Mouse (Mus musculus): Measurements from ENCODE around the gene 4921504E06Rik. TPM values are rescaled to one million over a fixed set of nuclear protein-coding genes. Genes with fewer than 3 reads are reported as not detected.

Gene 4921504E06Rik
- polyA plus RNA-seq, 1 experiment from 2014 or later = not detected

GRCm38 (mm10) chr2:19511032-19511431 is 42.7 kb downstream of the 4921504E06Rik start:
- ChIA-PET CTCF (interaction anchor here (2.1 kb wide), 1 partner anchor 96 kb away, joined by 10 read pairs; no protein-coding TSS in a partner anchor), POLR2A (no interaction called here)
- no peak for DNase-seq (ENCODE audit: low read depth, low spot score)
- H3K27me3 ChIP-seq = peaks cover 66% of the 10 kb centered on the region
- TF ChIP-seq CTCF (IDR thresholded peaks at IDR 0.05) = no peak
- in situ Hi-C loops (cut with MboI; ENCODE audit: low pct_unique_long_range_greater_than_20kb) = no loop called here
- no peak for ATAC-seq

DNA sequence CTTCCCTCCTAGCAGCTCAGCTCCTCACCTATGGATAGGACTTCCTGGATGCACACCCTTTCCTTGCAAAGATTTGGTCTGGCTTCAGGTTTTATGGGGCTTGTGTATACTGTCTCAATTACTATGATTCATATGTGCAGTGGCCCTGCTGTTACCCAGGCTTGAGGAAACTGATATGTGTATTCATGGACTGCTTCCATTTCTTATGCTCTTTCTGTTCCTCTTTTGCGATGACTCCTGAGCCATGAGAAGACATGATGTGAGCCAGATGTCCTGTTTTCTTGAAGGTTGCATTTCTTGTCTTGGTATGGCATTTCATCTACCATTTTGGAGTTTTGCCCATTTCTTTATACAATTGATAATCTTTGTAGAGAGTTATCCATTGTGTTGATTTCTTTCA is 48.0 kb downstream of the 4921504E06Rik start:
- ChIA-PET CTCF (no interaction called here), POLR2A (no interaction called here)
- ATAC-seq (no peak), DNase-seq (ENCODE audit: low read depth, low spot score) (no peak)
- no peak for TF ChIP-seq CTCF (IDR thresholded peaks at IDR 0.05)
- in situ Hi-C loops (cut with MboI; ENCODE audit: low pct_unique_long_range_greater_than_20kb) = no loop called here
- H3K27me3 ChIP-seq = peaks cover 27% of the 10 kb centered on the region

DNA sequence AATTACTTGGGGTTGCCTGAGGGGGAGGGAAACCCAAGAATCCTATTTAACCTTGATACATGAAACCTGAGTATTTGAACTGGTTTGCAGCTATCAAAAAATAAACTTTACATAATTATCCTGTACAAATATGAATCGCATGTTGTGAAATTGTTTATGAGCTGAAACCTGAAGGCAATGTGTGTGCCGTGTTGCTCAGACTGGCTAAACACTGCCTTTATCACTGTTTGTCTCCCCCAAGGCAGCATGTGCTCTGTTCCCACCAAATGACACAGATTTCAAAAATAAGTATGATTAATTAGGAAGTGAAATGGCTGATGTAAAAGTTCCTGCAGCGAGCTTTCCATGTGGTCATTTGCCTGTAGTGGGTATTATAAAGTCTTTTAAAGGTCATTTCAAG is 63.5 kb downstream of the 4921504E06Rik start:
- ATAC-seq (no peak), DNase-seq (ENCODE audit: low read depth, low spot score) (no peak)
- CTCF ChIA-PET = interaction anchor here (1.1 kb wide), 1 partner anchor 75 kb away, joined by 6 read pairs; no protein-coding TSS in a partner anchor
- TF ChIP-seq CTCF (IDR thresholded peaks at IDR 0.05) = no peak
- in situ Hi-C loops (cut with MboI; ENCODE audit: low pct_unique_long_range_greater_than_20kb) = no loop called here
- POLR2A ChIA-PET = no interaction called here
- peaks cover 30% of the 10 kb centered on the region for H3K27me3 ChIP-seq

GRCm38 (mm10) chr2:19461940-19462339 is 91.8 kb downstream of the 4921504E06Rik start:
- in situ Hi-C loops (cut with MboI; ENCODE audit: low pct_unique_long_range_greater_than_20kb) = no loop called here
- POLR2A ChIA-PET = no interaction called here
- CTCF ChIA-PET = no interaction called here
- no peak for ATAC-seq
- H3K27me3 ChIP-seq = peaks cover 64% of the 10 kb centered on the region
- DNase-seq (ENCODE audit: low read depth, low spot score) = no peak
- no peak for TF ChIP-seq CTCF (IDR thresholded peaks at IDR 0.05)

DNA sequence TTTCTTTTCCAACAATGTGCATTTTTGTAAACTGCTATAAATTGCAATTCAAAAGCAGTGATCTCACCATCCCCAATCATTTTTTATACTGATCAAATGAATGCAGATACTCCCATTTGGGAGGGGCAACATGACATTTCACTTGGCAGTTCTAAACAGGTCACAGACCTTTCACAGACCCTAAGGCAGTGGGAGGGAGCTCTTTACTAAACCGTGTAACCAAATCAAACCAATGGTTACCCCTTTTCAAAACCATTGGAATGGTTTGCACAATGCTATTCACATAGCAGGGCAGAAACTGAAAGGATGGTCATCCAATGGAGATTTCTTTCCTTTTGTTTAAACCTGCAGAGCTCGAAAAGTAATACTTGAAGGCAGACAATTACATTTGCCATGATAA is 94.9 kb downstream of the 4921504E06Rik start:
- ChIA-PET POLR2A (no interaction called here), CTCF (no interaction called here)
- ATAC-seq = no peak
- no peak for DNase-seq (ENCODE audit: low read depth, low spot score)
- no peak for TF ChIP-seq CTCF (IDR thresholded peaks at IDR 0.05)
- in situ Hi-C loops (cut with MboI; ENCODE audit: low pct_unique_long_range_greater_than_20kb) = no loop called here
- peaks cover 71% of the 10 kb centered on the region for H3K27me3 ChIP-seq

- POLR2A ChIA-PET = no interaction called here
- CTCF ChIA-PET = no interaction called here
- H3K27me3 ChIP-seq = peaks cover 80% of the 10 kb centered on the region
- no peak for DNase-seq (ENCODE audit: low read depth, low spot score)
- in situ Hi-C loops (cut with MboI; ENCODE audit: low pct_unique_long_range_greater_than_20kb) = no loop called here
- no peak for TF ChIP-seq CTCF (IDR thresholded peaks at IDR 0.05)
- no peak for ATAC-seq
Observed at GRCm38 (mm10) chr2:19455857-19456482, 97.7 kb downstream of the 4921504E06Rik start.

DNA sequence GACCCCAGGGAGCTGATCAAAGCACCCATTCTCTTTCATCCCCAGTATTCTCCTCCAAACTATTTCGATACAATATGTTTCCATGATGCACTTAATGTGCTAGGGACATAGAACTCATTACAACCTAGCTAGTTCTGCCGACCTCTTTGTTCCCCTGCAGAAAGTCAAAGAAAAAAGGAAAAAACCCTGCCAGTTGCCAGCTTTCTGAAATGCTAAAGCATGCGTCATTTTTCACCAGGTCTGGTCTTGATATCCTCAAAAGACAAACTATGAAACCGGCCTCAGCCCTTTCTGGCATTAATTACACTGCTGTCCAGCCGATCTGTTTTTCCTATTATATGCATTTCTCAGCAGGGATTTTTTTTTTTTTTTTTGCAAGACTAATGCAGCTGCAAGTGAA is 98.5 kb downstream of the 4921504E06Rik start:
- POLR2A ChIA-PET = no interaction called here
- in situ Hi-C loops (cut with MboI; ENCODE audit: low pct_unique_long_range_greater_than_20kb) = no loop called here
- no peak for TF ChIP-seq CTCF (IDR thresholded peaks at IDR 0.05)
- no peak for ATAC-seq
- peaks cover 80% of the 10 kb centered on the region for H3K27me3 ChIP-seq
- CTCF ChIA-PET = no interaction called here
- DNase-seq (ENCODE audit: low read depth, low spot score) = no peak

DNA sequence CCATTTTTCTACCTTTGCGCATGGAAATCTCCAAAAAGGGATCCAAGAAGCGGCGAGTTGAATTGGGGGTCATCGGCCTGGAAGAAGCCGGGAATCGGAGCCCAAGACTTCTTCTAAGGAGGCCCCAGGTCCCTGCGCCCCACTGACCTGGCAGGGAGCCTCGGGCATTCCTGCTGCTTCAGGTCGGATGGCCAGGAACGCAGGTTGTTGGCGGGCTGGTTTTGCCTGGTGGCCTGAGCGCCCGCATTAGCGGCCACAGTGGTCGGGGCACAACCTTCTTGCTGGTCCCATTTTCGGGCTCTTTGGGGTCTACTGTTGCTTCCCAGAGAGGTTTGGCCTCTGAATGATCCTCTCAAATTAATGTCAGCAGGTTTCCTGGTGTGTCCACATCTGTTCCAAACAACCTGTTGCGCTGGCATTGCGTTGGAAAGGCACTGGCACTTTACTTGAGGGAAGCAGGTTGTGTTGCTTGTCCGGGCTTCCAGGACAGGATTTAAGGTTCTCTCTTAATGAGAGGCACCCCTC is 101.1 kb downstream of the 4921504E06Rik start:
- ChIA-PET POLR2A (no interaction called here), CTCF (no interaction called here)
- in situ Hi-C loops (cut with MboI; ENCODE audit: low pct_unique_long_range_greater_than_20kb) = no loop called here
- TF ChIP-seq CTCF (IDR thresholded peaks at IDR 0.05) = no peak
- no peak for DNase-seq (ENCODE audit: low read depth, low spot score)
- H3K27me3 ChIP-seq = peaks cover 87% of the 10 kb centered on the region
- no peak for ATAC-seq

- peaks cover 88% of the 10 kb centered on the region for H3K27me3 ChIP-seq
- in situ Hi-C loops (cut with MboI; ENCODE audit: low pct_unique_long_range_greater_than_20kb) = no loop called here
- POLR2A ChIA-PET = no interaction called here
- TF ChIP-seq CTCF (IDR thresholded peaks at IDR 0.05) = no peak
- ATAC-seq = no peak
- DNase-seq (ENCODE audit: low read depth, low spot score) = no peak
- CTCF ChIA-PET = no interaction called here
Observed at GRCm38 (mm10) chr2:19449308-19449707, 104.4 kb downstream of the 4921504E06Rik start.

- in situ Hi-C loops (cut with MboI; ENCODE audit: low pct_unique_long_range_greater_than_20kb) = no loop called here
- CTCF ChIA-PET = interaction anchor here (0.7 kb wide), 1 partner anchor 27 kb away, joined by 3 read pairs; no protein-coding TSS in a partner anchor
- H3K27me3 ChIP-seq = peaks cover 84% of the 10 kb centered on the region
- DNase-seq (ENCODE audit: low read depth, low spot score) (no peak), ATAC-seq (no peak)
- POLR2A ChIA-PET = no interaction called here
- TF ChIP-seq CTCF (IDR thresholded peaks at IDR 0.05) = no peak
Observed at GRCm38 (mm10) chr2:19448042-19448700, 105.5 kb downstream of the 4921504E06Rik start.

DNA sequence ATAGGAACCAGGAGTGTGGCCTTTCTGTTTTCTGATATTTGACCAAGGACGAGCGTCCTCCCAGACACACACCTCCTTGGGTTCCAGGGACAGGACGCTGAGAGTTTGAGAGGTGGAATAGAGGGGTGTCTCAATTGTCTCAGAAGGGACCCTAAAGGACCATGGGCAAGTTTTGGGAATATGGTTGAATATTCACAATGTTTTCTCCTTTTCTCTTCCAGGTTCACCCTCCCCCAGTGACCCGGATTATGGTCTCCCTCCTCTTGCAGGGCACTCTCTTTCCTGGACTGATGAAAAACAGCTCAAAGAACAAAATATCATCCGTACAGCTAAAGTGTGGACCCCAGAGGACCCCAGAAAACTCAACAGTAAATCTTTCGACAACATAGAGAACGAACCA is 107.0 kb downstream of the 4921504E06Rik start:
- ChIA-PET CTCF (no interaction called here), POLR2A (no interaction called here)
- ATAC-seq = no peak
- in situ Hi-C loops (cut with MboI; ENCODE audit: low pct_unique_long_range_greater_than_20kb) = no loop called here
- peaks cover 70% of the 10 kb centered on the region for H3K27me3 ChIP-seq
- no peak for DNase-seq (ENCODE audit: low read depth, low spot score)
- no peak for TF ChIP-seq CTCF (IDR thresholded peaks at IDR 0.05)
